Mouse (Mus musculus) embryonic fibroblast, embryonic 13.5 days (primary cell): ENCODE measurements around the gene Keap1.

Experiments used
- CTCF ChIP-seq: IDR thresholded peaks from 2 replicates; pipeline ENCODE4 v1.5.1; 2011; ENCODE audit warnings: mild to moderate bottlenecking, control low read depth, low read length, moderate library complexity, borderline replicate concordance; ENCODE audit not compliant: insufficient read depth
- POLR2A ChIP-seq: IDR thresholded peaks from 2 replicates; pipeline ENCODE4 v1.6.1; 2011; ENCODE audit warnings: low read depth, mild to moderate bottlenecking, control low read depth, low read length, moderate library complexity

DNA sequence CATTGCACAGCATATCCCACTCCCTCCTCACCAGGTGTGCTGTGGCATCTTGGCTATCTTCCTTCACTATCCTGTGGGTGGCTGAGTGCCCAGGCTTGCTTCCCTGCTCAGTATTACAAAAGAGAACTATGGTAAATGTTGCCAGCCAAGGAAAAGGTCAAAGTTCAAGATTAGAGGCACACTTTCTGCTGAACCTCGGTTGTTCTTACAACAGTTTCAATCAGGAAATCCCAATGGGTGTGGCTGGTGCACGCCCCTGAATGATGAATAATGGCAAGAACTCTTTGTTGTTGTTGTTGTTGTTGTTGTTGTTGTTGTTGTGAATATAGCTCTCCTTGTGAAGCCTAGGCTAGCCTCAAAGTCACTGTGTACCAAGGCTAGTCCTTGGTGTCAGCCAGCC, 22.7 kb upstream of the Keap1 start:
- no peak for TF ChIP-seq CTCF
- TF ChIP-seq POLR2A: no peak
